Mouse (Mus musculus): ENCODE measurements around the gene Zfp87.

The Zfp87 gene

GRCm38 (mm10) chr13:67525753-67526410, at the start of gene Zfp87, which contains the start of gene Gm26965:
Gene Zfp87, minus strand, starts transcription at chr13:67526177.
Gene Gm26965, minus strand, starts transcription at chr13:67526151.
- DNase-seq (ENCODE audit: low spot score in 2 of 2), result peak; percentile 90 to 92

GRCm38 (mm10) chr13:67572591-67573189, 46.7 kb upstream of the Zfp87 start:
- no peak for DNase-seq (ENCODE audit: low spot score in 2 of 2)

DNA sequence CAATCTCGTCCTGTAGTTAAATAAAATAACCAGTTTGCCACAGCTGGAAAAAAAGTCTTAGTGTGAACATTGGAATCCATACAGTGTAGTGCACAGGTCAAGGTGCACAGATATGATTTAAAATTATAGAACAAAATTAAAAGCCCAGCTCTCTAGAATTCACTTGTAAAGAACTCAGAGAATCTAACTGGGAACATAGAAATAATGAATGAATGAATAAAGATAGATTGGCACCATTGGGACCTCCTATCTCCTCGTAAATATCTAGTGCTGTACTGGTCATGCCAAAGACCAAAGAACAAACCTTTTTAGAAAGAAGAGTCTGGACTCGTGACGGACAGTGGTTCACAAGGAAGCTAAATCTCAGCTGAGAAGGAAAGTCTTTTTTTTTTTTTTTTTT, 27.8 kb upstream of the Zfp87 start, which contains the start of gene Zfp748:
Gene Zfp748 (minus strand): TSS at position 101 of the 400 bp plus-strand sequence.
- no peak for DNase-seq (ENCODE audit: low spot score in 2 of 2)

GRCm38 (mm10) chr13:67552505-67553346, 26.7 kb upstream of the Zfp87 start:
- peak; percentile 74 to 79 for DNase-seq (ENCODE audit: low spot score in 2 of 2)

DNA sequence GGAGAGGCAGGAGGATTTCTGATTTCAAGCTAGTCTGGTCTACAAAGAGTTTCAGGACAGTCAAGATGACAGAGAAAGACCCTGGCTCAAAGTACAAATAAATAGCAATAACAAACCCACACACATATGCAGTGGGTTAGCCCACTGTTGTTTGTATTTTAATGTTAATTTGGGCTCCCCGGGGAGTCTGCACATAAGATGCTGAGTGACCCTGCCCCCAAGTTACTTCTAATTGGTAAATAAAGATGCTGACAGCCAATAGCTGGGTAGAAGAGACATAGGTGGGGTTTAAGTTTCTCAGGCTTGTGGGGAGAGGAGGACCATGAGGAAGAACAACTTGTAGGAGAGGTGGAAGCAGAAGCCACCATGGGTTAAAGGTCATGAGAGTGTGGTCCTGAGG, 20.0 kb upstream of the Zfp87 start:
- DNase-seq (ENCODE audit: low spot score in 2 of 2), result no peak

DNA sequence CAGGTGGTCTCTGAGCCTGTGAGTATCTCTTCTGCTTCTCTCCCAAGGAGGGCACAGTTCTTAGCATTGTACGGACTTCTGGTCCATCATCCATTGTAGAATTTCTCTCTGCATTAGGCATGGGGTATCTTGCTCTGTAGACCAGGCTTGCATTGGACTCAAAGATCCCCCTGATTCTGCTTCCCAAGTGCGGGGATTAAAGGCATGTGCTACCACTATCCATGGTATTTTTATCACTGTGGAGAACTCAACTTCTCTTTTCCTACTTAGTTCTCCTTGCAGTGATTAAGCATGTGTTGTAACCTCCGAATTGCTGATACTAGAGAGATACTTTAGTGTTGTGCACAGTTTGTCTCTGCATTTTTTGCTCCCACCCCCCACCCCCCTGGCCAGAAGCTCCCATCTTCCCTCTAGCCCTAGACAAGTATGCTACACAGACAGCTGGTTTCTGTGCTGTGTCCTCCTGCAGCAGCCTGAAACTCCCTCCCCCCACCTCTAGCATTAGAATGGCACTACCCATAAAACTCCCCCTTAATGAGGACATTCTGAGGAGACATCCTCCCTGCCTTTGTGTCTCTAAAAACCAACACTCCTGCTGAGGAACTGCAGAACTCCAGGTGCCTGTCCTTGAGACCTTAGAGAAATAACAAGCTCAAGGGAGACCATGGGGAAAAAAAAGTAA, 1.2 kb upstream of the Zfp87 start:
- no peak for DNase-seq (ENCODE audit: low spot score in 2 of 2)

DNA sequence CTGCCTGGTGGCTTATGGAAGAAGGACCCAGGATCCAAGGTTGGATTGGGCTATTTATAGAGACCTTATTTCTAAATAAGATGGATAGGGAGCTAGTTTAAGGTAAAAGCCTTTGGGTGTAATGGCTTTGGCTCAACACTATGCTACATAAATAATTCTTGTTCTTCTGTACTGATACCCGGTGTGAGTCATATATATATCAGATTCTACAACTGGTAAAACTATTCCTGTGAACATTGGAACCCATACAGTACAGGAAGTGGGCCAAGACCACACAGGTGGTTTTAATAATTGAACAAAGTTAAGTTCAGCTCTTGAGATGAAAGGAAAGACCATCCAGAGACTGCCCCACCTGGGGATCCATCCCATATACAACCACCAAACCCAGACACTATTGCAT, 25.1 kb downstream of the Zfp87 start:
- DNase-seq (ENCODE audit: low spot score in 2 of 2), result no peak

DNA sequence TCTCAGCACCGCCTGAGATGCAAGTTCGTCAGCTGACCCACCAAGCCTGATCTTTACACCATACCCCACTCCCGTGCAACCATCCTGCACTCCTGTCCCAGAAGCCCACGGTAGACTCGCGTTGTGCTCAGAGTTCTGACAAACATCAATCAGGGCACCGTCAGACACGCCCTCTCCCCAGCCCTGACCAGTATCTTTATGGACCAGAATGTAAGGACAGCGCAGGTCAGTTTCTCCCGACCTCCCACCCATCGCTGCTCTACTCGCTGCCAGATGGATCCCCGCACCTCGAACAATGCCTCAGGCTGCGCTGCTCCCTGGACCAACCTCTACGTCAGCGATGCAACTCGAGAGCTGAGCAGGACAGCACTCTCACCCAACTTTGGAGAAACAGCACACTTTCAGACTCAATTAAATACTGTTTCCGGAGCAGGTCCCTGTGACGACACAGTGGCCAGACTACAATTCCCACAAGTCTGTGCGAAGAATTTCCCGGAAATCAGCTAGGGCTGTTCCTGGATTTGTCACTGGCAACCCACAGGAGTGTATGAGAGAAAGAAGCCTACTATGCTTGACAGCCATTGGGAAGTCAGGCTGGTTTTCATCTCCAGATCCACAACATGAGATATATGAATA, 25.8 kb downstream of the Zfp87 start, which contains the start of gene Zfp58:
Gene Zfp58 (minus strand): TSS at position 472 of the 636 bp plus-strand sequence.
- DNase-seq (ENCODE audit: low spot score in 2 of 2), result peak; percentile 66 to 76

DNA sequence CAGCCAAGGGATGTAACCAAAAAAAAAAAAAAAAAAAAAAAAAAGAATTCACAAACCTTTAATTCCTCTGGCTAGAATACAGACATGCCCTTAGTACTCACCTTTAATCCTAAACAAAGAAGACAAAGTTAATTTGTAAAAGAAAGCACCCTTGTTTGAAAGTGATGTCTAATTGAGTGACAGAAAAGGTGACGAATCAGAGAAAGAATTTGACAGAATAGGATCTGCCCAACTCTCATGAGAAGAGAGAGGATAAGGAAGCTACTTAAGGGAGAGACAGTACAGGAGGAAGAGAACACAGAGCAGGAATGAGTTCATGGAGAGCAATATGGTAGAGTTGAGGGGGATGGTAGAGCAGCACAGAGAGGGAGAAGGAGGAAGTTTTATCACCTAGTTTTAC, 30.3 kb downstream of the Zfp87 start:
- no peak for DNase-seq (ENCODE audit: low spot score in 2 of 2)

DNA sequence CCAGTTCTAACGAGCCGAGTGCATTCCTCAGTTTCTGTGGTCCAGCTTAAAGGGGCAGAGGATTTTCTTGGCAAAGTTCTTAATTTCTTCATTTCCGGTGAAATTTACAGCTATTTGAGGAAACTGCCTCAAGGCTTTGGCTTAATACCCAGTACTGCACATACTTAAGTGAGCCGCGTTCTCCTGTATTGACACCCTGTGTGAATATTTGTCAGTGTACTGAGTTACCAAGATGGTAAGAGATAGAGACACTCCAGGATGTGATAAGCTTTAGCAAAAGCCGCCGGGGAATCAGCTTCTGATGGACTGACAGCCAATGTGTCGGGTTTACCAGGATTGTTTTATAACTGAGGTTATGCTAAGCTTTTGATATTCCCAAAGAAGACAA, 41.6 kb downstream of the Zfp87 start:
- no peak for DNase-seq (ENCODE audit: low spot score in 2 of 2)

DNA sequence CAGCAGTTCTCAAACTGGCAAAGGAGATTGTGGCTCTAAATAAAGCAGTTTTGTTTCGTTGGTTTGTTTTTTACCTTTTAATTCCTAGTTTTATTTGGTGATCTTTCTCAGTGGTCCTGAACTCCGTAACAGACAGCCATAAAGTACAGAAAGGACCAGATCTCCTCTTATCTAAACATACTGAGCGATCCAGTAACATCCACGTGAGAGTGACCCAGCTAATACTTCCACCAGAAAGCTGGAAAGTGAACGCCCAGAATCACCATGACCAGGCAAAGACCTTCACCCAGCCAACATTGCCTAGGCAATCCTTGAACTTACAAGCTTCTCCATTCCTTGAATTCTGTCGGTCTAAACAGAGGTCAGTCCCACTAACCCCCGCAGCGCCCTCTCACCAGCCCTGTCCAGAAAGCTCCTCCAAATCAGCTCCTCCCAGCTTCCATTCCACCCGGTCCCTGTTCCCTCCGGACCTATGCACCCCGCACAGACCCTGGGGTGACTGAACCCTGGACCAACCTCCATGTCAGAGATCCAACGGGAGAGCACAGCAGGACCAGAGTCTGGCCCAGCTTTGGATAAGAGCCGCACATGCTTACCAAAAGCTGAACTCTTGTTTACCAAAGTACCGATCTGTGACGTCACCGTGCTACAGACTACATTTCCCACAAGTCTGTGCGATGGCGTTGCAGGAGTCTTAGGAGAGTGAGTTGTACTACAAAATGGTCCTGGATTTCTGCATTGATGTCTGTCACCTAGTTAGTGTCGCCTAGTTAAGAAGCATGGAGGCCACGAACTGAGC, 42.2 kb downstream of the Zfp87 start, which contains the start of gene Zfp874b:
Gene Zfp874b (minus strand): TSS at position 634 of the 799 bp plus-strand sequence.
- DNase-seq (ENCODE audit: low spot score in 2 of 2), result peak; percentile 83 to 84

GRCm38 (mm10) chr13:67481528-67481927, 44.4 kb downstream of the Zfp87 start:
- DNase-seq (ENCODE audit: low spot score in 2 of 2), result no peak

DNA sequence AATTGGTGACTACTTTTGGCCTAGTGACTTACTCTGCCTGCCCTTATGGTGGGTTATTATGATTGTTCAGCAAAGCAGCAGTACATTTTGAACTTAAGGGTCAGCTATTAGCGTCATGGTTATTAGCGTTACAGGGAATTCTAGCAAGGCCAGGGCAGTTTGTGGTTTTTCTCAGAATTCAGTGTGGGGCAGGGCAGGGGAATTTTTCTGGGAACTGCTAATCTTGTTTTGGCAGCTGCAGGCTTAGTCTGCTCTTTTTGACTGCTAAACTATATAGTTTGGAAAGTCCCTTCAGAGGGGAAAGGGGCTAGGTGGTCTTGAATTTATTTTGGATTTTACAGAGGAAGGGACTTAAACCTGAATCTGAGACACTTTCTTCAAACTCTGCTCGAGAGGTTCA, 56.7 kb downstream of the Zfp87 start:
- no peak for DNase-seq (ENCODE audit: low spot score in 2 of 2)
